Mouse (Mus musculus): ENCODE data around the gene Mrpl18. TPM values are rescaled to one million over a fixed set of nuclear protein-coding genes. Genes with fewer than 3 reads are reported as not detected.

Gene Mrpl18
- polyA plus RNA-seq, 1 experiment from 2014 or later: 175 TPM

DNA sequence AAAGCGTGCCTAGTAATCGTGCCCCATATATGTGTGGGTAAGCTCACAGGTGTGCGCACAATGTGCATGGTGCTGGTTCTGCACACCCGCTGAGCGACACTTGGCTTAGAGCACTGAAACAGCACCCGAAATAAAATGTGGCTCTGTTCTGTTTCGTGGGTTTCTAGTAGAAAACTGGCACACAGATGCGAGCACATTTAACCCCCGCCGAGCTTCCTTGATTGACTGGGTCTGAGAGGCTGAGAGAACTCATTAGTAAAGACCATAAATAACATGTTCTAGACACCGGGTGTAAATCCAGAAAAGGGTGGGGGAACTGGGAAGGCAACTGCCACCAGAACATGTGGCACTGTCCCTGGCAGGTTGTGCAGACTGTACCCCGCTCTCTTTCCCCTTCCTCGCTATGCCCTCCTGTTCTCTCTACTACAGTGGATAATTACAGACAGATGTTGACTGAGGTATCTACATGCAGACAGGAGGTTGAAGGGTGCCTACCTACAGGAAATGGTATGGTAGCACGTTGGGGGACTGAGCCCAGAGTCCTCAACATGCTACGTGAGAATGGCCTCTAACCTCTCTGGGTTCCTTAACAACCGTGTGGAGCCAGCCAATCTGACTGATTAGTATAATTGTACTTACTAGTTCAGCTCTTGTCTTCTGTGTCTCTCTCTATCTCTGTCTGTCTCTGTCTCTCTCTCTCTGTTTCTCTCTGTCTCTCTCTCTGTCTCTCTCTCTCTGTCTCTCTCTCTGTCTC lies 43.7 kb downstream of the Mrpl18 start:
- no peaks in the 10 kb centered on the region for H3K9me3 ChIP-seq
- H3K27ac ChIP-seq: no peak overlapping the region
- no peaks in the 10 kb centered on the region for H3K36me3 ChIP-seq
- no peak overlapping the region for H3K4me3 ChIP-seq
- H3K27me3 ChIP-seq (ENCODE audit: insufficient read depth, poor library complexity, severe bottlenecking): no peaks in the 10 kb centered on the region; the same call in 1 of the 2 replicates
- 73% methylated on average over 16 of the region's 16 CpGs for WGBS
- 0 out of 2 replicates have a peak, but pooled peaks cover 7% of the 10 kb centered on the region for H3K4me1 ChIP-seq (replicated peaks)
- DNase-seq (ENCODE audit: low spot score): no peak

DNA sequence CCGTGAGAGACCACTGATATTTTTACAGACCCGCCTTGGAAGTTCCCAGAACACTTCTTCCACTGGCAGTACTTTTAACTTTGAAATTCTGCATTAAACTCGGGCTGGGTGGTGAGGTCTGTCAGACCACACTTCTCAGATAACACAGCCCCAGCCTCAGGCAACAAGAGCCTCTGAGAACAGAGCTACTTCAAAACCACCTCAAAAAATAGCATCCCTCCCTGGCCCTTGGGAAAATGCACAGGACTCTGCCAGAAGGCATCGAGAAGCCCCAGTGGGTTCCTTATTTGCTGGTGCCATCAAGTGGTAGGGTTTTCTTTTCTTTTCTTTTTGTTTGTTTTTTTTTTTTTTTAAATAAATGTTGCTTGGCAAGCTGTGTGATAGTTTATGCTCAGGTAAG lies 47.5 kb downstream of the Mrpl18 start:
- WGBS: 37% methylated on average over 4 of the region's 4 CpGs
- Histone ChIP-seq H3K9me3 (no peaks in the 10 kb centered on the region), H3K27me3 (ENCODE audit: insufficient read depth, poor library complexity, severe bottlenecking) (no peaks in the 10 kb centered on the region; the same call in 1 of the 2 replicates), H3K27ac (no peak overlapping the region), H3K36me3 (no peaks in the 10 kb centered on the region), H3K4me3 (no peak overlapping the region), H3K4me1 (replicated peaks) (0 out of 2 replicates have a peak, but pooled peaks cover 7% of the 10 kb centered on the region)
- DNase-seq (ENCODE audit: low spot score): no peak

DNA sequence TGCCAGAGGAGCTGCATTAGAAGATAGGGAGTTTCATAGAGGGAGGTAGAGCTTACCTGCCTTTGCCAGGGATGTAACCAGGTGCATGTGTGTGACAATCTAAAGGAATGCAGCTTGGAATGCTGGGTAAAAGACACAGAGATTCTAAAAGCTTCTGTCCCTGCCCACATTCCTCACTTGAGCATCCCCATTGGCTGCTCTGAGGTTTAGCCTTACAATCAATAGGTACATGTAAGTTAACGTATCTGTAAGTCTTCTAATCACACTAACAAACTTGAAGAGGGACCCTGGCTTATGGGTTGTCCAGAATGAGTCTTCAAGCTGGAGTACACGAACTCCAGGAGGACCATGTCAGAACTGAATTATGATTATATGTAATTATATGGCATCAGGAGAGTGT lies 48.1 kb downstream of the Mrpl18 start, which contains the start of gene Mas1:
Gene Mas1, minus strand, starts transcription at position 101 of the 400 bp plus-strand sequence.
- Histone ChIP-seq H3K4me1 (replicated peaks) (0 out of 2 replicates have a peak, but pooled peaks cover 3% of the 10 kb centered on the region), H3K27ac (no peak within 1 kb of the TSS), H3K27me3 (ENCODE audit: insufficient read depth, poor library complexity, severe bottlenecking) (no peaks in the 10 kb centered on the region; the same call in 1 of the 2 replicates), H3K9me3 (no peaks in the 10 kb centered on the region), H3K4me3 (no peak within 1 kb of the TSS), H3K36me3 (no peaks in the 10 kb centered on the region)
- no peak for DNase-seq (ENCODE audit: low spot score)
- 60% methylated on average over 2 of the region's 2 CpGs for WGBS

DNA sequence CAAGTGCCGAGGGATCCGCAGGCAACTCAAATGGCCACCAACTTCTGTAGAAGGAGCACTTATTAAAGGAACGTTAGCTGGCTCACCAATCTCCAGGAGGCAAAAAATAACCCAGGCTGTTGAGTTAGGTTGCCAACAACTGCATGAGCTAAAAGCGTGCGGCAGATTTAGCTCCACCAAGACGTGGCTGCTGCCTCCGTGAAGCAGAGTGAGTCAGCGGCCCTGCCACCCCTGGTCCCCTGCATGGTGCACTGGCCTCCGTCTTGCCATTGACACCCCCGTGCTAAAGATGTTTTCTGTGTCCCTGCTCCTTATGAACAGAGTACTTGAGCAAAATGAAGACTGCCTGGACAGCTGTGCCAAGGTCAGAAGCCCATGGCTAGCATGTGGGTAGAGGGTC lies 49.3 kb downstream of the Mrpl18 start:
- no peaks in the 10 kb centered on the region for H3K9me3 ChIP-seq
- no peak overlapping the region for H3K4me3 ChIP-seq
- no peaks in the 10 kb centered on the region; the same call in 1 of the 2 replicates for H3K27me3 ChIP-seq (ENCODE audit: insufficient read depth, poor library complexity, severe bottlenecking)
- H3K36me3 ChIP-seq: no peaks in the 10 kb centered on the region
- no peak overlapping the region for H3K27ac ChIP-seq
- WGBS: 85% methylated on average over 10 of the region's 10 CpGs
- 0 out of 2 replicates have a peak, but pooled peaks cover 3% of the 10 kb centered on the region for H3K4me1 ChIP-seq (replicated peaks)
- no peak for DNase-seq (ENCODE audit: low spot score)

DNA sequence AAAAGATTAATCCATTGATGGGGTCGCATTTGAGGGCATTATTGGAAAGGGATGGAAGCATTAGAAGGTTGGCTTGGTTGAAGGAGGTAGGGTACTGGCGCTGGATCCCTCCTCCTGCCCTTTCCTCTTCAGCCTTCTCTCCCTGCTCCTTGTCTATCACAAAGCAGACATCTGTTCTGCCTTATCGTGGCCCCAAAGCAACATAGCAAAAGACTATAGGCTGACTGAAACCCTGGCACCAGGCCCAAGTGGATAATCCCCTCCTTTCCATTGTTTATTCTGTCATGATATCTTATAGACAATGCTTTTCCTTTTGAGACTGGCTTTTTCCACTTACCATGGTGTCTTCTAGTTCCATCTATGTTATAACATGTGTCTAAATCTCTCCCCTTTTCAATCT lies 50.7 kb downstream of the Mrpl18 start:
- Histone ChIP-seq H3K27me3 (ENCODE audit: insufficient read depth, poor library complexity, severe bottlenecking) (no peaks in the 10 kb centered on the region; the same call in 1 of the 2 replicates), H3K27ac (no peak overlapping the region), H3K4me3 (no peak overlapping the region), H3K36me3 (no peaks in the 10 kb centered on the region), H3K9me3 (no peaks in the 10 kb centered on the region), H3K4me1 (replicated peaks) (0 out of 2 replicates have a peak, but pooled peaks cover 3% of the 10 kb centered on the region)
- DNase-seq (ENCODE audit: low spot score): no peak
- WGBS: 77% methylated on average over 3 of the region's 3 CpGs

DNA sequence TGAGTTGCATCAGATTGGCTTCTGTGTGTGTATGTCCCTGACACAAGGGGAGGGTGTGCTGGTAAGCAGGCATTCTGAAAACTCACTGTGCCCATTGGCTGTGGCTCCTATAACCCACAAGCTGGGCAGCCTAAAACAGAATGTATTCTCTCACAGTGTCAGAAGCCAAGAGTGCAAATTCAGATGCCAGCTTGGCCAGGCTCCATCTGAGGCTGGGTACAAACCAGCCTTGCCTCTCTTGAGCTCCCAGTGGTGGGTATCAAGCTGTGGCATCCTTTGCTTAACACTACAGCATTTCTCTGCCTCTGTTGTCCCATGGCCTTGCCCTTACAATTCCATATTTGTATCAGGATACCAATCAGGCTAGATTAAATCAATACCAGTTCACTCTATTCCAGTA lies 52.0 kb downstream of the Mrpl18 start:
- Histone ChIP-seq H3K4me3 (no peak overlapping the region), H3K36me3 (no peaks in the 10 kb centered on the region), H3K27ac (no peak overlapping the region), H3K9me3 (no peaks in the 10 kb centered on the region), H3K4me1 (replicated peaks) (0 out of 2 replicates have a peak, but pooled peaks cover 3% of the 10 kb centered on the region), H3K27me3 (ENCODE audit: insufficient read depth, poor library complexity, severe bottlenecking) (no peaks in the 10 kb centered on the region)
- no peak for DNase-seq (ENCODE audit: low spot score)

Other genes starting within 250 kb of the Mrpl18 start
- not detected in 2 replicates for gene Slc22a1, start 240.5 kb downstream of the Mrpl18 start, polyA plus RNA-seq (2016; fragmentation: Nextera tagmentation; extraction: Ambion mirVana)
- gene Igf2r, start 146.7 kb downstream of the Mrpl18 start, polyA plus RNA-seq (2016; fragmentation: Nextera tagmentation; extraction: Ambion mirVana): 17.3 and 20.8 TPM in 2 replicates
- gene Mas1, start 48.2 kb downstream of the Mrpl18 start, polyA plus RNA-seq (2016; fragmentation: Nextera tagmentation; extraction: Ambion mirVana): 0.22 and 0.89 TPM in 2 replicates
- gene Mrgprh, start 40.3 kb downstream of the Mrpl18 start, polyA plus RNA-seq (2016; fragmentation: Nextera tagmentation; extraction: Ambion mirVana): not detected in 2 replicates
- gene Pnldc1, start 6.1 kb downstream of the Mrpl18 start, polyA plus RNA-seq (2016; fragmentation: Nextera tagmentation; extraction: Ambion mirVana): 2.4 and 2.9 TPM in 2 replicates
- gene Tcp1, start 644 bp downstream of the Mrpl18 start, polyA plus RNA-seq (2016; fragmentation: Nextera tagmentation; extraction: Ambion mirVana): 430 and 490 TPM in 2 replicates
- 0.60 and 0.84 TPM in 2 replicates for gene Acat3, start 24.3 kb upstream of the Mrpl18 start, polyA plus RNA-seq (2016; fragmentation: Nextera tagmentation; extraction: Ambion mirVana)
- 384 and 451 TPM in 2 replicates for gene Acat2, start 44.4 kb upstream of the Mrpl18 start, polyA plus RNA-seq (2016; fragmentation: Nextera tagmentation; extraction: Ambion mirVana)
- 116 and 124 TPM in 2 replicates for gene Wtap, start 77.8 kb upstream of the Mrpl18 start, polyA plus RNA-seq (2016; fragmentation: Nextera tagmentation; extraction: Ambion mirVana)
- 104 and 108 TPM in 2 replicates for gene Sod2, start 90.5 kb upstream of the Mrpl18 start, polyA plus RNA-seq (2016; fragmentation: Nextera tagmentation; extraction: Ambion mirVana)
- not detected in 2 replicates for gene Gpr31b, start 136.0 kb upstream of the Mrpl18 start, polyA plus RNA-seq (2016; fragmentation: Nextera tagmentation; extraction: Ambion mirVana)
- gene Tcp10b, start 144.8 kb upstream of the Mrpl18 start, polyA plus RNA-seq (2016; fragmentation: Nextera tagmentation; extraction: Ambion mirVana): 0.08 and 0.10 TPM in 2 replicates
- not detected in 2 replicates for gene Unc93a, start 215.5 kb upstream of the Mrpl18 start, polyA plus RNA-seq (2016; fragmentation: Nextera tagmentation; extraction: Ambion mirVana)

All from hindbrain, embryonic 10.5 days (tissue).